Mouse (Mus musculus): ENCODE measurements around the gene Slc15a1.

Gene Slc15a1

DNA sequence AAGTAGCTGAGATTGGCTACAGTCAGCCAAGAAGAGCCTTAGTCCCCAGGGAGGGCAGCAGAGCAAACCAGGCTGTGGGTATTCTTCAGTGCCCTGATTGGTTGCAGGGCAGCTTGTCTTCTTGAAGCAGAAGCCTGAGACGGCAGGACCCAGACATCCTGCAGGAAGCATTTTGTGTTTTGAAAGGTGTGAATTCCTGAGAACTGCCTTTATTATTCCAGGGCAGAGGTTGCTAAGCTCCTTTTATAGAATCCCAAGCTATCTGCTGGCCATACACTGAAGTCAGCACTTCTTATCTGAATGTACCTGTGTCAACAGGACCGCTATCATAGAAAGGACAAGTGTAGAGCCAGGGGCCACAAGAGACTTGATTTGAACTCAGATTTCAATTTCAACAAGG is 10.8 kb downstream of the Slc15a1 start:
- in situ Hi-C loops (cut with MboI; ENCODE audit: unreplicated experiment in 2 of 2) = no loop called here

DNA sequence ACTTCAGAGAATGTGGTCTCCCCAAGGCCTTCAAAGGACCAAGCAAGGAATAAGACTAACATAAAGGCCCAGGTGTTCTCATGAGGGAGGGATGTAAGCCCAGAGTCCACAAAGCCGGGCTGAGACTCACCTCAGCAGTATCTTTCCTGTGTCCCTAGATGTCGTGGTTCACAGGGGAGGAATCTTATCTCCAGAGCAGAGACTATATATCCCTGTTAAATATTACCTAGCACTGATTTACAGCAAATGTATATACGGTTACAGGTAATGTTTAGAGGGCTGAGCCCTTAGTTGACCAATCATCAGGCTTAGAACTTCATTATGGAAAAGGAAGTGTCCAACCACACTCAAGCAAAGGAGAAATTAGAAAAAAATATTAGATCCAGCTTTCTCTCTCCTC is 11.3 kb downstream of the Slc15a1 start:
- in situ Hi-C loops (cut with MboI; ENCODE audit: unreplicated experiment in 2 of 2) = no loop called here

DNA sequence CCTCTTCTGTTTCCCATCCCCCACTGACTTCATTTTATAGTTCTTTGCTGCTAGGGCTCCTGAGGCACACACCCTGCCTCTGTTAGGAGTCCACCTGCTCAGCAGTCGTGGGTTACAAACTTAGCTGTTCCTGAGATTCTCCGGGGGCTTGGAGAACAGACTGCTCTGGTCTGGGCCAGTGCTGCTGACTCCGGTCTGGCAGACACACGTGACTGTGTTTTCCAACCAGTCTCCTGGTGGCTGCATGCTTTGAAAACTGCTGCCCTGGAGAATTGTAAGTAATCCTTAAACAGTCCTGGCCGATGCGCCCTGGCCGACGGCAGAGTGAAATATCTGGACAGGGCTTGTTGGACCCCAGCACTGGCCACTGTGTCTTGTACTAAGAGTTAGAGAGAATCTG is 12.7 kb downstream of the Slc15a1 start:
- in situ Hi-C loops (cut with MboI; ENCODE audit: unreplicated experiment in 2 of 2) = no loop called here

DNA sequence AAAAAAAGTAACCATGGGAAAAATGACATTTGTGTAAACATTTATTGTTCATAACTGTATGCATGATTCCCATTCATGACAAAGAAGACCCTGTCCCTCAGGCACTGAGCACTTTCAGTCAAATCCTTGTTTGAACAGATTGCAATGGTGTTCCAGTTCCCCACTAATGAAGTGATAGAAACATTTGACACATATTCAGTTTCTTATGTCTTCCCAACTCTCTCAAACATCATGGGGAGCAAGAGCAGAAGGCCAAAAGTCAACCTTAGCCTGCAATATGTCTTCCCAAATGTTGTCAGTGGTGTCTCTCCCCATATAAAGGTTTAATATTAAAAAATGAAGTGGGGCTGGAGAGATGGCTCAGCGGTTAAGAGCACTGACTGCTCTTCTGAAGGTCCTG is 19.3 kb downstream of the Slc15a1 start:
- in situ Hi-C loops (cut with MboI; ENCODE audit: unreplicated experiment in 2 of 2) = no loop called here

- in situ Hi-C loops (cut with MboI; ENCODE audit: unreplicated experiment in 2 of 2) = no loop called here
These were observed 20.6 kb downstream of the Slc15a1 start for GRCm38 (mm10) chr14:121484436-121484835.

DNA sequence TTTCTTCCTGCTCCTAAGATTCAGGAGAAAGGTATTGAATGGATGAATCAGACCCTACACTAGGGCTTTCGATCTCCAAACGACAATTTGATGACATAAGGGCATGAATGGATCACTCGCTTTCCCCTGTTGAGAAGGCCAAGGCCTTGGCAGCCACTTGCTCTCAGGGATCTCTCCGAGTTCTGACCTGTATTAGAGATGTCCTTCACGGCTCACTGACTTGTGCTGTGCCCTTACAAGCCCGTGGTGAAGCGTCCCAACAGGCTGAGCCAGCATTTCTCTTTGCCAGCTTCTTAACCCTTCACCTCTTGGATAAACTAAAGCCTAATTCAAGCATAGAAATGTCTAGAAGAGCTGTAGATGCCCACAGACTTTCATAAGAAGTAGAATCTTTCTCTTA is 22.9 kb downstream of the Slc15a1 start:
- in situ Hi-C loops (cut with MboI; ENCODE audit: unreplicated experiment in 2 of 2) = no loop called here

DNA sequence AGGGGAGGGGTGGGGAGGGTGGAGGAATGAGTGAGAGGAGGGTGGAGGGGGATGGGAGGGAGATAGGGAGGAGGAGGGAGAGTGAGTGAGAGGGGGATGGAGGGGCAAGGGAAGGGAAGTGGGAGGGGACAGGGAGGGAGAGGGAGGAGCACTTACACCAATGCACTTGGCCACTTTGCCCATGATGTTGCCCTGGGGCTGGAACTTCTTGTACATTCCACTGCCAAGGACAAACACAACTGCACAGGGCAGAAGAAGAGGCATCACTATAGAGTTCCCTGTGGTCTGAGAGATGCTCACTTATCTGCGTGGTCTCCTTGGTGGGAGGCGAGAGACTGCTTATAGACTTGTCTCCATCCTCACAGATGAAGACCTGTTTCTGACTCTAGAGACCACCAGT is 23.5 kb downstream of the Slc15a1 start:
- in situ Hi-C loops (cut with MboI; ENCODE audit: unreplicated experiment in 2 of 2) = no loop called here

- in situ Hi-C loops (cut with MboI; ENCODE audit: unreplicated experiment in 2 of 2) = no loop called here
These were observed 26.0 kb downstream of the Slc15a1 start for GRCm38 (mm10) chr14:121479096-121479495.

GRCm38 (mm10) chr14:121477925-121478693 is 26.9 kb downstream of the Slc15a1 start:
- in situ Hi-C loops (cut with MboI; ENCODE audit: unreplicated experiment in 2 of 2) = no loop called here

DNA sequence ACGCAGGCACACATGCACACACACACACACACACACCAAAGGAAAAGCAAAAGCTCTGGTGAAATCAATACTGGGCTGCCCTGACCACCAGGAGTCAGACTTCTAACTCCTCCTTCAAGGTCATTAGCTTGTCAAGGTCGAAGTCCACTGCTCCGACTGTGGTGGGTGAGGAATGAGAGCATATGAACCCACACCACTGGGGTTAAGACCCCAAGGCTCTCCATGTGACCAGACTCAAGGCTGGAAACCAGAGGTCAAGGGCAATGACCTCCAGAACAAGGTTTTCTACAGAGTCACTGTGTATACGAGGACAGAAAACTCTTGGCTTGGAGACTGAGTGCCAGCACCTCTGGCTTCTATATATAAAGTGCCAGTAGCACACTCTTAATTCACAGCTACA is 31.2 kb downstream of the Slc15a1 start:
- in situ Hi-C loops (cut with MboI; ENCODE audit: unreplicated experiment in 2 of 2) = no loop called here

DNA sequence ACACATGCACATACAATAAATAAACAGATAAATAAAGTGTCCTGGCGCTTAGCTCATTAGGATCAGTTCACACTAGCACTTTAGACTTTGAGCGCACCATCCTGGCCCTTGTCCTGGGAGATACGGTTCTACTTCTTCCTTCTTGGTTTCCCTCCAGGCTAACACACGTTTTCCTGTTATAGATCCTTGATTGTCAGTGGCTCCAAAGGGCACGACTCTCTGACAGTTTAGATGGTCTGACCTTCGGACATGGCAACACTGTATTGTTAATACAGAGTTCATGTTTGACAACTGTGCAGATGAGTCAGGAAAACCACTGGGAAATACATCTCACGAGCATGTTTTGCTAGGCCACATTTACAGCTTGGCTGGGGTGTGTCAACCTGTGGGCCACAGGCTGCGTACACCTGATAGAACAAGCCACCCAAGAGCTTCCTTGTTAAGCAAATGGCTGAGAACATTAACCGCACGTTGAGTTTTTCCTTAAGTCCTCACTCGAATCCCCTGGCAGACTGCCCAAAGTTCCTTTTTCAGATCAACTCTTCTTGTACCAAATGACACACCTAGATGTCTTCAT is 33.4 kb downstream of the Slc15a1 start:
- in situ Hi-C loops (cut with MboI; ENCODE audit: unreplicated experiment in 2 of 2) = no loop called here

DNA sequence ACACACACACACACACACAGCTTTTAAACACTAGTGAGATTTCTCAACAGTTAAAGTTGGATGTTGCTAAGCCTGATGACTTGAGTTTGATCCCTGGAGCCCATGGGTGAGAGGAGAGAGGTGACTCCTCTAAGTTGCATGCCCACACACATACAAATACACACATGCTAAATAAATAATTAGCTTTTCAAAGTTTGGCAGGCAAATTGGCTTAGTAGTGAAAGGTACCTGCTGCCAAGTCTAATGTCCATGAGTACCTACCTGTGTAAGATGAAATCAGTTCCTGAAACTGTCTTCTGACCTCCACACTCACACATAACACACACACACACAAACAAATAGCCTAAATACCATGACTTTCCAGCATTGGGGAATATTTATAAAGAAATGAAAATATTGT is 35.5 kb downstream of the Slc15a1 start:
- in situ Hi-C loops (cut with MboI; ENCODE audit: unreplicated experiment in 2 of 2) = no loop called here

- in situ Hi-C loops (cut with MboI; ENCODE audit: unreplicated experiment in 2 of 2) = no loop called here
These were observed 37.4 kb downstream of the Slc15a1 start for GRCm38 (mm10) chr14:121467646-121468045.

GRCm38 (mm10) chr14:121466501-121466900 is 38.6 kb downstream of the Slc15a1 start:
- in situ Hi-C loops (cut with MboI; ENCODE audit: unreplicated experiment in 2 of 2) = no loop called here

- in situ Hi-C loops (cut with MboI; ENCODE audit: unreplicated experiment in 2 of 2) = no loop called here
These were observed 40.7 kb downstream of the Slc15a1 start for GRCm38 (mm10) chr14:121464318-121464717.

DNA sequence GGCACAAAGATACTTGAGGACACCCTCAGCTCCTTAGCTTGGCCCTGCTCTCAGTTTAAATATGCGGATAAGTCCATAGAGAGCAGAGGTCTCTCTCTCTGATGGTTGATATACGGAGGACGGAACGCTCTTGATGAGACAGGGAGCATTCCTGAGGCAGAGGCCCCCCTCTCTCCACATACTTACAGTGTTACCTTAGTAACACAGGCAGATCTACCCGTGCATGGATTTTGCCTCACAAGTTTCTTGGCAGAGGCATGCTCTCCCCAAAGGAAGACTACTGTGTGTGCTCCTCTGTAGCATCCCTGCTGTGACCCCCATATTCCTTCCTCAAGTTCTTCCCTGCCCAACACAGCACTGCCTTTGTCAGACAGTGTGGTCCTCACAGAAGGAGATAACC is 42.3 kb downstream of the Slc15a1 start:
- in situ Hi-C loops (cut with MboI; ENCODE audit: unreplicated experiment in 2 of 2) = no loop called here

- in situ Hi-C loops (cut with MboI; ENCODE audit: unreplicated experiment in 2 of 2) = no loop called here
These were observed 44.1 kb downstream of the Slc15a1 start for GRCm38 (mm10) chr14:121460966-121461365.

- in situ Hi-C loops (cut with MboI; ENCODE audit: unreplicated experiment in 2 of 2) = loop anchor here (5.0 to 10.0 kb wide), 2 partner anchors 119 to 484 kb away; no protein-coding TSS in a partner anchor
These were observed 46.5 kb downstream of the Slc15a1 start for GRCm38 (mm10) chr14:121458521-121458920.

DNA sequence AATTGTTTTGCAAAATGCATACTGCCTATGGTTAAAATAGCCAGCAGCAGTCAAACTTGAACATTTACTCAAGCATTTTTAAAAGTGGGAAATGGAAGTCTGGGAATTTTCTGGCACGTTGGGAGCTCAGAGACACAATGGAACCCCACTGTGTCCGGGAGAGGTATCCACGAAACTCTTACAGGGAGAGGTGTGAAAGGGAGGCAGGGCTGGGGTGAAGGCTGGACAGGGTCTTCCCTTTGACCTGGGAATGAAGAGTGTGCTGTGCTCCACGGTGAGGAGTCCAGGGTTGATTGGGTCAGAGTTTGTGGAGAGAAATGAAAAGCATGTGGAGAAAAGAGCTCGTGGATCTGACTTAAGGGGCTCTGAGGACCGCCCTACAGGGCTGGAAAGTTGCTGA is 47.5 kb downstream of the Slc15a1 start:
- in situ Hi-C loops (cut with MboI; ENCODE audit: unreplicated experiment in 2 of 2) = loop anchor here (5.0 to 10.0 kb wide), 2 partner anchors 120 to 483 kb away; no protein-coding TSS in a partner anchor

GRCm38 (mm10) chr14:121456416-121457285 is 48.4 kb downstream of the Slc15a1 start:
- in situ Hi-C loops (cut with MboI; ENCODE audit: unreplicated experiment in 2 of 2) = loop anchor here (5.0 to 10.0 kb wide), 2 partner anchors 121 to 482 kb away; no protein-coding TSS in a partner anchor

DNA sequence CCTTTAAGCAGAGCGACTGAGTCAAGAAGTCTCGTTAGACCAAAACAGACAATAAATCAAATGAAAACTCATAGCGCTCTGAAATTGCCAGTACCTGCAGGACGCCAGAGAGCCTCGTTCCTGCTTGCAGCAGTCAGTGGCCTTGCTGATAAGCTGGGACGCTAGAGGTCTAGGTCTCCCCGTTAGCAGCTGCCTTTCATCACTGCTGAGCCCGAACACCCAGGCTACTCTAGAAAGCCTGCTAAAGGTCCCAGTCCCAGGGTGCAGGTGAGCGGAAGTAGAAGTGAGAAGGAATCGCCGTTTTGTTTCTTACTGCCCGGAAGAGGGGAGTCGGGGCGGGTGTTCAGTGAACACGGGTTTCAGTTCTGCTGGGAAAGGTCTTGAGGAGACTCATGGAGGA is 49.1 kb downstream of the Slc15a1 start:
- in situ Hi-C loops (cut with MboI; ENCODE audit: unreplicated experiment in 2 of 2) = loop anchor here (5.0 to 10.0 kb wide), 2 partner anchors 121 to 481 kb away; no protein-coding TSS in a partner anchor

Measured in v-Abl transformed pro-B cells (cell line).